Mouse (Mus musculus) embryo, embryonic 11 days (tissue): ENCODE measurements around the gene Pacs2.
A peak's percentile ranks its signal among the peaks of the same experiment; 100 is the strongest.

Experiments used
- DNase-seq: peaks from one replicate; pipeline ENCODE4 v3.0.0-alpha.2; 2015

Pacs2 gene

DNA sequence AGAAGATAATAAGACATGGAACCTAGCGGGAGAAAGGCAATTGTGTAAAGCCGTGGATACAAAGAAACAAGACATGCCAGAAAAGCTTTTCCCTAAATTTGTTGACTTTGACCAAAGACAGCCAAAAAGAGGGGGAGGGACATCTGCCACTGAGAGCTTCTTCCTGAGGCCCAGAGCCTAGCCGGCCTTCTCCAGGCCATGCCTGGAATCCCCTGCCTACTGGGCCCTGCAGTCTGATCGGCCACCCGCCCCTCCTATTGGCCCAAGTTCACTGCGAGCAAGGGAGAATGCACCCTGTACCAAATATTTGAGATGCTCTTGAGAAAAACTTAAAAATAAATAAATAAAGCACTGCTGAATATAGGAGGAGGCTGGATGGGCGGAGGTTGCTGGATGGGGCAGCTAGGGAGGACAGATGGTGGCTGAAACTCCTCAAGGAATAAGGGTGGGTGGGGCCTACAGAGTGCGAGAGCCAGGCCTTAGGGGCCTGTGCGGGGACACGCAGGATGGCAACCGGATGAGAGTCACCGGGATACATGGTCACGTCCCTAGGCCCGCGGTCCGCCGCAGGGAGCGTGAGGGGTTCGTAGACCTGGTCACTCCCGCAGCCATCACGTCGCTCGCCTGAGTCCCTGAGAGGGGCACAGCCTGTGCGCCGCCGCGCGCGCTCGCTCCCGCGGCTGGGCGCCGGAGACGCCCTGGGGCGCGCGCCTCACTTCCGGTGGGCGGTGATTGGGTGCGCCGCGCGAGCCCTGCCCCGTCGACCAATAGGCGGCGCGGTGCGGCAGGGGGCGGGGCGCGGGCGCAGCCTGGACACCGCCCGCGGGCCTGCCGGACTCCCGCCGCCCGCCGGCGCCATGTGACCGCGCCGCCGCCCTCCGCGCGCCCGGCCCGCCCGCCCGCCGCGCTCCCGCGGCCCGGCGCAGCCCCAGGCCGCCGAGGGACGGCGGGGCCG, at the start of gene Pacs2:
Pacs2 (plus strand) TSS at position 905 of the 955 bp plus-strand sequence.
- DNase-seq: peak; percentile 98

DNA sequence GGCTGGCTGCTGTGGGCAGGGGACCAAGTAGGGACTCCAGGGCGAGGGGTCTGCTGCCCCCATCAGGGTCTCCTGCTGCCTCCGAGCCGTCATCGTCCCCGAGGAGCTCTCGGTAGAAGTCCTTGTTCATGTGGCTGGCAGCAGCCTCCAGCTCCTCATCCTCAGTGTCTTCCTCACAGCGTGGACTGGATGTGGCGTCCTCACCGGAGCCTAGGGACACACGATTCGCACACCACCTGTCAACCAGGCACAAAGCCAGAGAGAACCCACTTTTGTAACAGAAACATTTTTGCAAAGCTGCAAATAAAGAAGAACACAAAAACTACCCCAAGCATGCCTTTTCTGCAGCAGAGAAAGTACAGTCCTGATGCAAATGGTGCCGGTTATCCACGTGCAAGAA, 48.5 kb upstream of the Pacs2 start:
- no peak for DNase-seq

DNA sequence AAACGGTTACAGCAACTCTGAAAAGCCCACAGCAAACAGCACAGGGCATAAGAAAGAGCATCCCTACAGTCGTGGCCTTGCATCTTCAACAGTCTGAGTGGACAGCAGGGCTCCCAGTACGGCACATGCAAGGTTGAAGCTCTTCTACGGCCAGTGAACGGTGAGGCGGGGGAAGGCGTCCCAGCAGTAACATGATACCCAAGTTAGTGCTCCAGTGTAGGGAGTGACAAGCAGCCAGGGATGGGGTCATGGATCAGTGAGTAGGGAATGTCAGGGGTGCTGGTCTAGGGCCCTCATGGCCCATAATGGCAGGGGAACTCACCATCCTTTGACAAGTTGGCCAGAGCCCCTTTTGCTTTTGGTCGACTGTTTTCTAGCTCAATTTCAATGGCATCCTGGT, 45.4 kb upstream of the Pacs2 start:
- no peak for DNase-seq

DNA sequence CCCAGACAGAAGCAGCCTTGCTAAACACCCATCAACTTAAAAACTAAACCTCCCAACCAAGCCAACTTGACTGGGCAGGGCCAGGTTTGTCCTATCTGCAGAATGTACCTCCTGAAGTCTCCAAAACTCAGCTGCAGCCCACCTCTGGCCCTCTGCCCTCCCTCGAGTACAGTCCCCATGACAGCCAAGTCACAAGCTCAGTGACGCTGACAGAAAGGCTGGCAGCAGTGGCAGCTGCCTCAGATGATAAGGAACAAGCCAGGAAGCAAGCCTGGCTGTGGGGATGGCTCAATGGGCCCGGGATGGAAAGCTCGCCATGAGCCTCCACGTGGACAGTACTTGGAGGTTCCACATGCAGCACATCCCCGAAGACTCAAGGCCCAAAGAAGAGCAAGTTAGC, 44.7 kb upstream of the Pacs2 start:
- DNase-seq: no peak

DNA sequence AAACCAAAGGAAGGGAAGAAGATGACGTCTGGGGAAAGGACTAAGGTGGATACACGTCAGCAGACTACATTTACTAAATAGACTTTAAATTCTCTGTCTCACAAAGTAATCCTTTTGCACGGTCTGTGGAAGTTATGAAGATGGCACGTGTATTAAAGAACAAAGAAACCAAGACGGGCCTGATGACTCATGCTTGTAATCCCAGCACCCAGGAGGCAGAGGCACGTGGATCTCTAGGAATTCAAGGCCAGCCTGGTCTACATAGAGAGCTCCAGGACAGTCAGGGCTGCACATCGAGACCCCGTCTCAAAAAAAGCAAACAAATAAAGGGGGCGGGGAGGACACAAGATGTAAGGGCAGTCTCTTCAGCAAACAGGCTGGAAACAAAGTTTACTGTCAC, 39.6 kb upstream of the Pacs2 start:
- no peak for DNase-seq

DNA sequence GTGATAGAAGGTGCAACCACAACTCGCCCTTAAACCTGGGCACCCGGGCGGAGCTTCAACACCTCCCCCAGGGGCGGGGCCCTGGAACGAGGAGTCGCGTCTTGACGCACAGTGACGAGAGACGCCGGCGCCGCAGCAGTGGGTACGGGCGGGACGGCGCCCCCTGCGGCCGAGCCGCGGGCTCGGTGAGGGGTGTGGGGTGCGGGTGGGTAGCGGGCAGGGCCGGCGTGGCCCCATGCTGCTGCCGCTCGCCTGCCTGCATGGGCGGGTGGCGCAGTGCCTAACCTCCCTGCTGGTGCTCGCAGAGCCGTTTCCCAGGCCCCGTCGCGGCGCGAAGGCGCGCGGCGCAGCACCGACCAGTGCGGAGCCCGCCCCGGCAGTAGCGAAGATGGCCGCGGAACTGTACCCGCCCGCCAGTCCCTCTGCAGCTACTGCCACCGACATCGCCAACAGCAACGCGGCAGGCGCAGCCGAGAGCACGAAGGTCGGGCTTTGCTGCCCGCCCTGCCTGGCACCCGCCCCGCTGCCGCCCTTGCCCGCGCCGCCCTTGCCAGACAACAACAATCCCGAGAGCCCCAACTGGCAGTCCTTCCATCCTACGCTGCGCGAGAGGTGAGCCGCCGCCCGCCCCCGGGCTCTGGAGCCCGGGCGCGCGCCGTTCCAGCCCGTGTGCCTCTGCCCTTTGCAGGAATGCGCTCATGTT, 37.8 kb upstream of the Pacs2 start, which contains the start of gene Btbd6:
Btbd6 (plus strand) TSS at position 112 of the 703 bp plus-strand sequence.
- DNase-seq: peak; percentile 94

DNA sequence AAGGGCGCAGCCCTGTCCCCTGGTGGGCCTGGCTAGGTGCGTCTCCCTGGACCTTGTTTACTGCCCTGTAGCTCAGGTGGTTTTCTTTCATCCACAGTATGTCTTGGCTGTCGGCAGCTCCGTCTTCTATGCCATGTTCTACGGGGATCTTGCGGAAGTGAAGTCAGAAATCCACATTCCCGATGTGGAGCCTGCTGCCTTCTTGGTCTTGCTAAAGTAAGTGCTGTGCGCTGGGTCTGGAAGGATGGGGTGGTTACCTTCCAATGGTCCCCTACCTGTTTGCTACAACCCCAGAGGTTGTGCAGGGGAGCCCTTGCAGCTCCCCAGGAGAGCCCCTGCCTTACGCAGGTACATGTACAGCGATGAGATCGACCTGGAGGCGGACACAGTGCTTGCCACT, 37.2 kb upstream of the Pacs2 start:
- no peak for DNase-seq

DNA sequence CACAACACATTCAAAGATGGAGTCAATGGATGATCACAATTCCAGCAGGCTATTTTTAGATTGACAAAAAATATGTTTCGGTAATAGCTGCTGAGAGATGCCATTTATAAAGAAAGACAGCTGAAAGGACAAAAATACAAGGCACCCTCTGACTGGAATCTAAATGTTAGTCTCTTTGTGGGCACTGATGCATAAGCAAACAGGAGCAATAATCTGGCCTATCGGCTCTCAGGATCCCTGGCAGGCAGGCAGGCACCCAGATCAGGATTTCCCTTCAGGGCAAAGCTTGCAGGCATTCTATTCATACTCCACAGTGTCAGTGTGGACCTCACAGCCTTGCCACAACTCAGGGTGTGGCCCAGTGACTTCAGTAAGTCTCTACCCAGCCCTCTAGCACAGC, 32.3 kb upstream of the Pacs2 start:
- DNase-seq: no peak

DNA sequence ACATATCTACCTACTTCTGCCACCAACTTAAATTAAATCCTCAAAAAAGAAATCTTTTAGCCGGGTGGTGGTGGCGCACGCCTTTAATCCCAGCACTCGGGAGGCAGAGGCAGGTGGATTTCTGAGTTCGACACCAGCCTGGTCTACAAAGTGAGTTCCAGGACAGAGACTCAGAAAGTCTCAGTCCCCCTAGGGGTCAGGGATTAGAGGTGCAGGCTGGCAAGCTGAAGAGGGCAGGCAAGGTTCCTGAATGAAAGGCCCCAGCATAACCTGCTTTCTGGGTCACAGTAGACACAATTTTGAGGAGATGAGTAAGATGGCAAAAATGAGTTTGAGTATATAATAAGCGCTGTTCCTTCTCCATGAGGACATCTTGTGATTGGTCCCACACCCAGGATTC, 29.0 kb upstream of the Pacs2 start:
- DNase-seq: peak; percentile 31

DNA sequence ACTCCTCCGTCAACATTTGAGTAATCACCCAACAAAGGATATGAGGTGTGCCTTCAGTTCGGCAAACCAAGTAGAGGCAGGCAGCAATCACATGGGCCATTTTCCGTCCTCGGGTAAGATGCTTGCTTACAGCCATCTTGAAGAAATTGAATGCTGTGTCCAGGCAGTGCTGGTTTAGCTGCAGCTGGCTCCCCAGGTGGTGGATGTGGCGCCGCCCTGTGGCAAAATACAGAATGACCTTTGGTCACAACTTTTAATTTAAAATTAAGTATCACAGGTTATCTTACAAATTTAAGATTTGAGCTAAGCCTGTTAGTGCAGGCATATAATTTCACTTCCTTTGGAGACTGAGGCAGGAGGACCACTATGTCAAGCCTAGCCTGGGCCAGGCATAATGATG, 26.4 kb upstream of the Pacs2 start:
- no peak for DNase-seq

DNA sequence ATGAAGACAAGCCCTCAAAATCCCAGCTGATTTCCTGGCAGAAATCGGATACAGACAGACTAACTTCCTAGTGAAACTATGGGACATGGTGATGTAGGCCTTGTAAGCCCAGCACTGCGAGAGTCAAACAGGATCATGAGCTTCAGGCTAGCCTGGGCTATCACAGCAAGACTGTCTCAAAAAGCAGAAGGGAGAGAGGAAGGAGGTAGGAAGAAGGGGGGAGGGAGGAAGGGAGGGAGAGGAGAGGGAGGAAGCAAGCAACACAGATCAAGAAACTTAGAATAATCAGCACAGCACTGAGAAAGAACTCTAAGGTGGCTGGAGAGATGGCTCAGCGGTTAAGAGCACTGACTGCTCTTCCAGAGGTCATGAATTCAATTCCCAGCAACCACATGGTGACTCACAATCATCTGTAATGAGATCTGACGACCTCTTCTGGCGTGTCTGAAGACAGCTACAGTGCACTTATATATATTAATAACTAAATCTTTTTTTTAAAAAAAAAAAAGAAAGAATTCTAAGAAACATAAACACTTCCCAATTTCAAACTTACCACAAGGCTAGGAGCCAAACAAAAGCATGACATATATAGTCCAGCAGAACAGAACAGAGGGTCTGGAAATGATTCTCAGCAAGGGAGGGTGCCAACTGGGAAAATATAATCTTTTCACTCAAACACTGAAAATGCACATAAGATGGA, 23.5 kb upstream of the Pacs2 start:
- DNase-seq: no peak

DNA sequence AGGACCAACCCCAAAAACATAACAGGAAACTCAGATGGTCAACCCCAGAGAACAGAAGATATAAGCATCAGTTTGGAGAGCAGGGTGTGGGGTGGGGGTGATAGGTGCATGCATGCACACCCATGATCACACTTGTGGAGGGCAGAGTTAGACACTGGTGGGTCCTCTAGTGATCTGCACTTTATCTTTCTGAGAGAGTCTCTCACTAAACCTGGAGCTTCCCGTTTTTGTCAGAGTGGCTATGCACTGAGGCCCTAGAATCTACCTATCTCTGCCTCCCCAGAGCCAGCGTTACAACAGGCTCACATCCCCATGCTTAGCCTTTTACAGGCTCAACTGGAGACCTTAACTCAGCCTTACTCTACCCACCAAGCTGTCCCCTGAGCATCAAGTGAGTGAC, 22.9 kb upstream of the Pacs2 start:
- DNase-seq: no peak

DNA sequence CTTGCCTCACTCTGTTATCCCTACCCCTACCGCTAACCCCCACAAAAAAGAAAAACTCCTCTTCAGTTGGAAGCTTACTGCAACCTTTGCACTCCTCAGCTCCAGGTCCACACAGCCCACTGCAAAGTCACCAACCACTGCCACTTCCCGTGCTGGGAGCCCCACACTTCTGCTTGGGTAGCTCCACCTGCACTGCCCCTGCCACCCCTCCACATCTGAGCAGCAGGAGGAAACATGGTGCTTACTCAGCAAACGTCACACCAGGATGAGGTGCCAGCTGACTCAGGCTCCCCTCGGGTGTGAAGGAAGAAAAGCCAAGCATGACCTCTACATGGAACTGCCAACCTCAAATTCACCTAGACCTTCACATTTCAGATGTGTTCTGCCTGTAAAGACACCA, 20.2 kb upstream of the Pacs2 start:
- no peak for DNase-seq

DNA sequence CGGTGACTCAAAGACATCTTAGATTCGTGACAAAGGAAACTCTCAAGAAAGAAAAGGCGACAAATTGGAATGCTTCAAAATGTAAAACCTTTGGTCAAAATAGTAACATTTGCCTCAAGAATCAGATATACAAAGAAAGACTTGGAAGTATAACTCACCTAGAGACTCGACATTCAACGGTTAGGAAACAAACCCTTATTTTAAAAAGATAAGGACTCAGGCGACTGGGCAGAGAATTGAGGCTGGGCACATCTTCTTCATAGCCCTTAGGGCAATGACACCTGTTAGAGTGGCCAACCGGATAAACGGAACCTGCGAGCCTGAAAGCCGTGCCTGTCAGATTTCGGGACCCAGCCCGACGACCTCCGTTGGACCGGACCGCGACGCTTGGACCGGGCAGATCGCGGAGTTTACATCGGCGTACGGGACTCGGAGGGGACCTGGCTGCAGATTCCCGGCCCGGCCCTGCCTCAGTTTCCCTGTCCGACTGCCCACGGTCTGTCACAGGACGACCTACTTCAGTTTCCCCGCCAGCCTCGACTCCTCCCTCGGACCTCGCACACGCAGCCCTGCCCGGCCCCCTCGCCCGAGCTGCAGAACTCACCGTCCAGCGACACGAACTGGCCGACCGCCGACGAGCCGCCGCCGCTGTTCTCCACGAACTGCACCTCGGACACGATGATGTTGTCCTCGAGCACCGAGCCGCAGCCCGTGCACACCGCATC, 14.6 kb upstream of the Pacs2 start:
- no peak for DNase-seq

DNA sequence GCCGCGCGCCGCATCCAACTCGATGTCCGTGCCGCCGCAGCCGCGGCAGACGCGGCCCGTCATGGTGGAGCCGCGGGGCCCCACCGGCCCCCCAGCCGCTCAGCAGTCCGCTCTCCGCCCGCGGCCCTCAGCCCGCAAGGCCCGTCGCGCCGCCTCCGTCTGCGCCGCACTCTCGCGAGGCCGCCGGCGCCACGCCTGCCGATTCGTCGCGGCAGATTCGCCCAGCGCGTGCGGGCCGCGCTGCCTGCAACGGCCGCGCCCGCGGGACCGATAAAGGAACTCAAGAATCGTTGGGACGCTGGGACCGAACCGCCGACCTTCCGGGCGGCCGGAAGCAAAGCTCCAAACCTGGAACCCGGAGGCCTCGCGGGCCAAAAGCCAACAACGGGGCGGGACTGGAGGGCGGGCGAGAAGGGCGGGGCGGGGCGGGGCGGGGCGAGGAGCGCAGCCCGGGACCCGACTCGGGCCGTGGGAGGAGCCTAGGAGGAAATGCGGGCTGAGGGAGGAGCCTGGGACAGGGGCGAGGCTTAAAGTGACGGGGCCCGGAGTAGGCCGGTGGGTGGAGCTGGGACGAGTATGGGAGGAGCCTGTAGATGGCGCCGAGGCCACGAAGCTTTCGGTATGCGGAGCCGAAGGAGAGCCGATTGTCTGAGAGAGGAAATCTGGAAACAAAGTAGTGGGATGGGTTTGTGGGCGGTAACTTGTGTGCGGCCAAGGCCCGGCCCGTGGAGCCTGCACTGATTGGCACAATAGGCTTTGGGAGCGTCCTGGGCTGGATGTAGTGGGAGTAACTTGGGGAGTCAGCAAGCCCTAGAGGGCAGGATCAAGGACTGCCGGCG, 13.8 kb upstream of the Pacs2 start, which contains the start of gene Brf1:
Brf1 (minus strand) TSS at position 411 of the 839 bp plus-strand sequence.
- peak; percentile 99 for DNase-seq

DNA sequence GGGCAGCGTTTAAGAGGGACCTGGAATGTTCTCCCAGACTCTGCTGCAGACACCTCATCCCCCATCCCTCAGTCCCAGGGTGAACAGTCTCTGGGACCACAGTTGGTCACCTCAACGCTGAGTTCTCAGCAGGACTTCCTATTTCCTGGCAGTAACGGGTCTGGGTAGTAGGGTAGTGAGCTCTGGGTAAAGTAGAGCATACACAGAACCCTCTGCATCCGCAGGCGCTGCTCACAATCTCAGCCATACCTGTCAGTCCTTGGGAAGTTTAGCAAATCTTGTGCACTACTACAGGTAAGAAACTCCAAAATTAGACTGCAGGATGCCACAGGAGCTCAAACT, 13.2 kb upstream of the Pacs2 start:
- no peak for DNase-seq

DNA sequence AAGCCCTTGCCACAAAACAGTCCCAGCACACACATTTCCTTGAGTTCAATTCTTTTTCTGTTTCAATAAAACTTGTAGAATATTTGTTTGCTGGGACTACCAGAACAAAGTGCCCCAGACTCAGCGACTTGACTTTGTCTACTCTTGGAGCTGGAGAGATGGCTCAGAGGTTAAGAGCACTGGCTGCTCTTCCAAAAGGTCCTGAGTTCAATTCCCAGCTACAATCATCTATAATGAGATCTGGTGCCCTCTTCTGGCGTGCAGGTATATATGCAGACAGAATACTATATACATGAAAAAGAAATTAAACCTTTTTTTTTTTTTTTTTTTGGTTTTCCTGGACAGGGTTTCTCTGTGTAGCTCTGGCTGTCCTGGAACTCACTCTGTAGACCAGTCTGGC, 11.6 kb upstream of the Pacs2 start:
- no peak for DNase-seq

DNA sequence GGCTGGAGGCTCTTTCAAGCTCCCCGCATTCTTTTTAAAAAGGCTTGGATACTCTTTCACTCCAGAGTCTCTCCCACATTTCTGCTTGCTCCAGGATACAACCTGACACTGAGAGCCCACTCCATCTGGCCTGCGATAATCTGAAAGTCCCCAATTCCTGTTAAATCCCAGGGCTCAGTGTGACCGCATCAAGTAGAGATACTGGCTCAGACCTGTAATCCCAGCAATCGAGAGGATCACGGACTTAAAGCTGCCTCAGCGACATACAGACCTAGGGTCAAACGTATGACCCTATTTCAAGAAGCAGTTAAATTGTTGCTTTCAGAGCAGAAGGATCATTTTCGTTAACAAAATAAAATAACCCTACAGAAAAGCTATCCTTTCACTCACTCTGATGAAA, 10.3 kb upstream of the Pacs2 start:
- no peak for DNase-seq

DNA sequence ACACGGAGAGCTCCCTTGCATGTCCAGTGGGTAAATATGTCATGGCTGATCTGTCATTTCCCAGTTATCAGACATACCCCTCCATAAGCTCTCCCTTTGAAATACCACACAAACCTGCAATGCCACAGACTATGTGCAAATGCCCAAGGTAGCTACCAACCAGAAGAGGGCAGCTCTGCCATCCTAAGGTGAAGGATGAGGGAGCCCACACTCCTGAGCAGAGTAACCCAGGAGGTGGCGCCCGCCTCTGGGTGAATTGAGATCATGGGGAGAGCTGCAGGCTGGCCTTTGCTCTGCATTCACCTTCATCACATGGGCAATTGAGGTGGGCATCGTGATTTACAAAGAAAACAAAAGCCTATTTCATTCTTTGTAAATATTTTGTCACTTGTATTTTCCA, 9.3 kb upstream of the Pacs2 start:
- peak; percentile 52 for DNase-seq

DNA sequence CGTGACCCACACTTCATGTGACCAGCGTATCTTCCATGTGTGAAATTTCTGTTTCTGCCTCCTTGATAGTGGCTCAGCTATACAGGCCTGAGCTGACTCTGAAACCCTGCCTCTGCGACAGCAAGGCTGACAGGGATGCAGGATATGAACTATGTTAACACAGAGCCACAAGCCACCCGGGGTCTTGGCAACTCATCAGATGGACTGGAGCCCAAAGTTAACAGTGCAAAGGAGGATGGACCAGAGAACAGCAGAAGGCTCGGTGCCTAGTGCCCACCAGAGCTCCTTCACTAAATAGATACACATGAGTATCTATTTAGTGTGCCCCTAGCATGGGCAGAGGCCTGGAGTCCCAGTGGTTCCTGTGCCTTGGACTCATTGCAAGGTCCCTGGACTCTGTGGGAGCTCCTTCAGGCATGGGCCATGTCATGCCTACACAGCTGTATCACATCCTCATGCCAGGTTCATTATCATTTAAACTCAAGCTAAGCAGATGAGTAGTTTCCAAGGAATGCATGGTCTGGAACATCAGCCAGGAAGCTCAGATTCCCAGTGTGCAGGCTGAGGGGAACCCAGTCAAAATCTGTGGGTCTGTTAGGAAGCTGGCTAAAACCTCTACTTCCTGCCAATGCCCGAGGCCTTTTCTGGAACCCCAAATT, 2.5 kb upstream of the Pacs2 start:
- DNase-seq: no peak

DNA sequence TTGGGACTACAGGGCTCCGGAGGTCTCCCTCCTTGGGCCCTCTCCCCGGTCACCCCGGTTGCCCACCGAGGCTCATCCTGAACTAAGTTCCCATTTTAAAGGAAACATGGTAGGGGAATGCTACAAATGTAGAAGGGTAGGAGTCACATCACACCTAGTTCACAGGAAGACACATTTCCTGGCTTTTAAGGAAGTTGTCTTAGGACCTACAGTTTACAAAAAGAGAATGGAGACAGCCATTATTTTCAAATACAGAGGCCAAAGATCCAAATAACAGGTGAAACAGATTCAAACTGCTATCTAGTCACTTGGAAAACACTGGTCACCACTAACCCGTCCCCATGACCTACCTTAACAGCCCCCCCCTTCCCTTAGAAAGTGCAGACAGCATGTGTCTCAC, 1.9 kb upstream of the Pacs2 start:
- no peak for DNase-seq
